Mouse (Mus musculus) MEL (cell line): ENCODE data around the gene Mettl27. TPM values are rescaled to one million over a fixed set of nuclear protein-coding genes. Genes with fewer than 3 reads are reported as not detected.

Experiments used
- DNase-seq: peaks from one replicate; pipeline ENCODE4 v3.0.0; 2011; ENCODE audit warnings: low read depth, low spot score
- H3K27ac ChIP-seq: 2 replicates; pipeline ENCODE4 v1.5.1; 2012; ENCODE audit warnings: low read depth, mild to moderate bottlenecking, control low read depth, low read length, moderate library complexity; ENCODE audit not compliant: control insufficient read depth
- H3K27me3 ChIP-seq, 2 experiments: fragments of 150-350 bp in 1 of 2; sonication (generic) in 1 of 2; 2 replicates each; pipeline ENCODE4 v1.6.1; 2012; ENCODE audit warnings: low read length in 2 of 2, mild to moderate bottlenecking in 2 of 2, improper control_type of control experiment in 1 of 2, moderate library complexity in 1 of 2; ENCODE audit not compliant: insufficient read depth in 2 of 2, control insufficient read depth in 1 of 2
- H3K36me3 ChIP-seq, 2 experiments: 2 replicates each; pipeline ENCODE4 v1.6.1; 2012 to 2014; ENCODE audit warnings: low read length in 2 of 2, improper control_type of control experiment in 1 of 2, inconsistent platforms in 1 of 2, mild to moderate bottlenecking in 1 of 2; ENCODE audit not compliant: insufficient read depth in 2 of 2, control insufficient read depth in 1 of 2
- H3K4me1 ChIP-seq, 2 experiments: fragments of 150-350 bp in 1 of 2; sonication (generic) in 1 of 2; 2 replicates each; pipeline ENCODE4 v1.6.1; 2012; ENCODE audit warnings: low read length in 2 of 2, improper control_type of control experiment in 1 of 2, mild to moderate bottlenecking in 1 of 2; ENCODE audit not compliant: insufficient read depth in 2 of 2, control insufficient read depth in 1 of 2
- H3K4me3 ChIP-seq, 2 experiments: fragments of 150-350 bp in 1 of 2; sonication (generic) in 1 of 2; 2 replicates each; pipeline ENCODE4 v1.5.1; 2012; ENCODE audit warnings: low read depth in 2 of 2, low read length in 2 of 2, mild to moderate bottlenecking in 2 of 2, moderate library complexity in 2 of 2, control low read depth in 1 of 2, improper control_type of control experiment in 1 of 2; ENCODE audit not compliant: control insufficient read depth in 1 of 2, insufficient read depth in 1 of 2
- H3K79me2 ChIP-seq: 2 replicates; pipeline ENCODE4 v1.6.1; 2012; ENCODE audit warnings: mild to moderate bottlenecking, low read length, moderate library complexity; ENCODE audit not compliant: control insufficient read depth, poor library complexity, insufficient read depth
- H3K9ac ChIP-seq: 2 replicates; pipeline ENCODE4 v1.6.1; 2012; ENCODE audit warnings: low read depth, mild to moderate bottlenecking, control low read depth, low read length, moderate library complexity; ENCODE audit not compliant: control insufficient read depth, poor library complexity, severe bottlenecking
- H3K9me3 ChIP-seq: fragments of 150-350 bp; sonication (generic); replicated peaks from 2 replicates; pipeline ENCODE4 v1.6.1; 2012; ENCODE audit warnings: mild to moderate bottlenecking, low read length, improper control_type of control experiment, moderate library complexity; ENCODE audit not compliant: insufficient read depth
- BHLHE40 ChIP-seq: IDR thresholded peaks from 2 replicates; pipeline ENCODE4 v1.6.1; 2012; ENCODE audit warnings: low read depth, mild to moderate bottlenecking, inconsistent platforms, low read length, improper control_type of control experiment, borderline replicate concordance
- CHD1 ChIP-seq: IDR thresholded peaks from 2 replicates; pipeline ENCODE4 v1.6.1; 2012; ENCODE audit warnings: low read depth, mild to moderate bottlenecking, inconsistent platforms, low read length, improper control_type of control experiment
- CTCF ChIP-seq, 3 experiments: IDR thresholded peaks in 2 of 3; conservative IDR thresholded peaks in 1 of 3; 2 replicates each; pipeline ENCODE4 v1.5.1; 2011 to 2012; ENCODE audit warnings: low read length in 3 of 3, low read depth in 2 of 3, mild to moderate bottlenecking in 2 of 3, improper control_type of control experiment in 1 of 3, inconsistent platforms in 1 of 3, mixed read lengths in 1 of 3, moderate library complexity in 1 of 3; ENCODE audit not compliant: control insufficient read depth in 1 of 3, insufficient read depth in 1 of 3, poor library complexity in 1 of 3, severe bottlenecking in 1 of 3
- ELF1 ChIP-seq: IDR thresholded peaks from 2 replicates; pipeline ENCODE4 v1.6.1; 2014; ENCODE audit warnings: low read depth, mild to moderate bottlenecking, inconsistent platforms, low read length, improper control_type of control experiment, moderate library complexity
- EP300 ChIP-seq, 2 experiments: IDR thresholded peaks; 2 replicates each; pipeline ENCODE4 v1.6.1; 2011; ENCODE audit warnings: improper control_type of control experiment in 2 of 2, low read length in 2 of 2, low read depth in 1 of 2, mild to moderate bottlenecking in 1 of 2
- ETS1 ChIP-seq: IDR thresholded peaks from 2 replicates; pipeline ENCODE4 v1.6.1; 2012; ENCODE audit warnings: low read depth, mild to moderate bottlenecking, inconsistent platforms, low read length, improper control_type of control experiment, moderate library complexity
- GABPA ChIP-seq: IDR thresholded peaks from 2 replicates; pipeline ENCODE4 v1.6.1; 2012; ENCODE audit warnings: low read depth, mild to moderate bottlenecking, inconsistent platforms, low read length, improper control_type of control experiment, moderate library complexity
- GATA1 ChIP-seq: IDR thresholded peaks from 2 replicates; pipeline ENCODE4 v1.6.1; 2011; ENCODE audit warnings: low read depth, low read length, improper control_type of control experiment
- HCFC1 ChIP-seq: IDR thresholded peaks from 2 replicates; pipeline ENCODE4 v1.6.1; 2012; ENCODE audit warnings: low read depth, mild to moderate bottlenecking, inconsistent platforms, low read length, improper control_type of control experiment, moderate library complexity
- JUND ChIP-seq: IDR thresholded peaks from 2 replicates; pipeline ENCODE4 v1.6.1; 2011; ENCODE audit warnings: low read depth, mild to moderate bottlenecking, improper control_type of control experiment, low read length
- KAT2A ChIP-seq: conservative IDR thresholded peaks from 2 replicates; pipeline ENCODE4 v1.6.1; 2012; ENCODE audit warnings: low read depth, low read length, improper control_type of control experiment, inconsistent platforms
- MAFK ChIP-seq: IDR thresholded peaks from 2 replicates; pipeline ENCODE4 v1.6.1; 2011; ENCODE audit warnings: low read depth, mild to moderate bottlenecking, low read length, improper control_type of control experiment, borderline replicate concordance
- MAX ChIP-seq: IDR thresholded peaks from 2 replicates; pipeline ENCODE4 v1.6.1; 2011; ENCODE audit warnings: low read length, improper control_type of control experiment
- MAZ ChIP-seq: IDR thresholded peaks from 2 replicates; pipeline ENCODE4 v1.6.1; 2012; ENCODE audit warnings: low read depth, mild to moderate bottlenecking, inconsistent platforms, low read length, improper control_type of control experiment
- MEF2A ChIP-seq: IDR thresholded peaks from 2 replicates; pipeline ENCODE4 v1.6.1; 2014; ENCODE audit warnings: low read depth, mild to moderate bottlenecking, inconsistent platforms, low read length, improper control_type of control experiment; ENCODE audit not compliant: poor library complexity, insufficient replicate concordance, severe bottlenecking; ENCODE audit errors: extremely low read depth
- MXI1 ChIP-seq: IDR thresholded peaks from 2 replicates; pipeline ENCODE4 v1.6.1; 2011; ENCODE audit warnings: mild to moderate bottlenecking, low read depth, low read length, improper control_type of control experiment
- MYB ChIP-seq: IDR thresholded peaks from 2 replicates; pipeline ENCODE4 v1.6.1; 2011; ENCODE audit warnings: mild to moderate bottlenecking, low read depth, low read length, improper control_type of control experiment
- NELFE ChIP-seq: IDR thresholded peaks from 2 replicates; pipeline ENCODE4 v1.6.1; 2011; ENCODE audit warnings: low read depth, low read length, improper control_type of control experiment
- NRF1 ChIP-seq: IDR thresholded peaks from 2 replicates; pipeline ENCODE4 v1.6.1; 2014; ENCODE audit warnings: low read depth, mild to moderate bottlenecking, inconsistent platforms, low read length, improper control_type of control experiment, moderate library complexity; ENCODE audit not compliant: poor library complexity, insufficient read depth, severe bottlenecking
- POLR2A ChIP-seq, 2 experiments: IDR thresholded peaks; 2 replicates each; pipeline ENCODE4 v1.6.1; 2011 to 2012; ENCODE audit warnings: low read length in 2 of 2, mild to moderate bottlenecking in 2 of 2, control low read depth in 1 of 2, improper control_type of control experiment in 1 of 2, low read depth in 1 of 2, moderate library complexity in 1 of 2; ENCODE audit not compliant: control insufficient read depth in 1 of 2, insufficient read depth in 1 of 2, poor library complexity in 1 of 2
- POLR2AphosphoS5 ChIP-seq: IDR thresholded peaks from 2 replicates; pipeline ENCODE4 v1.6.1; 2012; ENCODE audit warnings: low read depth, borderline replicate concordance, mild to moderate bottlenecking, inconsistent platforms, low read length, moderate library complexity, mixed read lengths
- RAD21 ChIP-seq: IDR thresholded peaks from 2 replicates; pipeline ENCODE4 v1.6.1; 2011; ENCODE audit warnings: mild to moderate bottlenecking, low read depth, low read length, improper control_type of control experiment
- RCOR1 ChIP-seq: IDR thresholded peaks from 2 replicates; pipeline ENCODE4 v1.6.1; 2012; ENCODE audit warnings: low read depth, mild to moderate bottlenecking, inconsistent platforms, low read length, improper control_type of control experiment
- SMC3 ChIP-seq: IDR thresholded peaks from 2 replicates; pipeline ENCODE4 v1.6.1; 2011; ENCODE audit warnings: low read depth, low read length, improper control_type of control experiment
- TCF12 ChIP-seq: IDR thresholded peaks from 2 replicates; pipeline ENCODE4 v1.6.1; 2014; ENCODE audit warnings: low read depth, mild to moderate bottlenecking, inconsistent platforms, low read length, improper control_type of control experiment, moderate library complexity
- USF2 ChIP-seq, 2 experiments: IDR thresholded peaks; 2 replicates each; pipeline ENCODE4 v1.6.1; 2011 to 2012; ENCODE audit warnings: improper control_type of control experiment in 2 of 2, low read length in 2 of 2, borderline replicate concordance in 1 of 2, inconsistent platforms in 1 of 2, low read depth in 1 of 2, mild to moderate bottlenecking in 1 of 2; ENCODE audit not compliant: insufficient read depth in 1 of 2
- ZC3H11A ChIP-seq: IDR thresholded peaks from 2 replicates; pipeline ENCODE4 v1.6.1; 2012; ENCODE audit warnings: low read depth, mild to moderate bottlenecking, inconsistent platforms, low read length, improper control_type of control experiment
- ZKSCAN1 ChIP-seq: IDR thresholded peaks from 2 replicates; pipeline ENCODE4 v1.6.1; 2012; ENCODE audit warnings: low read depth, mild to moderate bottlenecking, inconsistent platforms, low read length, improper control_type of control experiment, moderate library complexity
- ZNF384 ChIP-seq: IDR thresholded peaks from 2 replicates; pipeline ENCODE4 v1.6.1; 2012; ENCODE audit warnings: low read depth, mild to moderate bottlenecking, inconsistent platforms, low read length, improper control_type of control experiment
- polyA plus RNA-seq, 2 experiments: library from polyadenylated mRNA; stranded (reverse) in 1 of 2; unstranded in 1 of 2; fragments of >175 nt in 1 of 2; fragments of >200 nt in 1 of 2; gene quantifications; 2 replicates each; pipeline versions ENCODE4 v1.2.1 to v1.2.4; 2012; ENCODE audit warnings: low replicate concordance in 2 of 2, low read depth in 1 of 2; ENCODE audit not compliant: insufficient read length in 2 of 2, insufficient read depth in 1 of 2, missing spikeins in 1 of 2
- total RNA-seq: library from RNA; depleted of rRNA; stranded (reverse); fragments of 300-350 nt; gene quantifications from 2 replicates; pipeline ENCODE4 v1.2.3, GENCODE M21; 2012

Gene Mettl27
- total and polyA plus RNA-seq, 3 experiments: 0.96 to 3.1 TPM; not detected in 1

DNA sequence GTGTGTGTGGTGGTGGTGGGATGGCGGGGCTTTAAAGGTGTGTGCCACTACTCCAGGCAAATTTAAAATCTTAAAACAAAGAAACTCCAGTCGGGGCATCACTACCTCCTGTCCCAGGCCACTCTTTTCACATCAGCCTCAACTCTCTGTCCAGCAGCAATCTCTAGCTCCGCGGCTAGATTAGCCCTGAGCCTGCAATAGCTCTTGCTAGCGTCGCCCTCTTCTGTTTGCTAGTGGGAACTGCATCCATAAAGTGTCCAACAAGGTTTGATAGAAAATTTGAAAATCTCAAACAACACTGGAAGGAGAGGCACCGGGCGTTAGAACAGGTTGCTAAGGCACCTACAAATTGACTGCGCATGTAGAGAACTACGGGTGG is 33.3 kb downstream of the Mettl27 start (continued):
- TF ChIP-seq ETS1 (no peak), USF2 (IDR thresholded peaks at IDR 0.05; ENCODE audit: borderline replicate concordance in 1 of 2, insufficient read depth in 1 of 2, low read depth in 1 of 2, low read length in 2 of 2) (no peak), GATA1 (no peak), MAFK (no peak), CHD1 (no peak), GABPA (no peak), NRF1 (no peak), CTCF (IDR thresholded peaks at IDR 0.05 in 2 of 3, conservative IDR thresholded peaks at IDR 0.05 in 1 of 3; ENCODE audit: control insufficient read depth in 1 of 3, insufficient read depth in 1 of 3, low read depth in 2 of 3, low read length in 3 of 3, poor library complexity in 1 of 3, severe bottlenecking in 1 of 3) (peak; percentile 76 to 95 (median 82))

DNA sequence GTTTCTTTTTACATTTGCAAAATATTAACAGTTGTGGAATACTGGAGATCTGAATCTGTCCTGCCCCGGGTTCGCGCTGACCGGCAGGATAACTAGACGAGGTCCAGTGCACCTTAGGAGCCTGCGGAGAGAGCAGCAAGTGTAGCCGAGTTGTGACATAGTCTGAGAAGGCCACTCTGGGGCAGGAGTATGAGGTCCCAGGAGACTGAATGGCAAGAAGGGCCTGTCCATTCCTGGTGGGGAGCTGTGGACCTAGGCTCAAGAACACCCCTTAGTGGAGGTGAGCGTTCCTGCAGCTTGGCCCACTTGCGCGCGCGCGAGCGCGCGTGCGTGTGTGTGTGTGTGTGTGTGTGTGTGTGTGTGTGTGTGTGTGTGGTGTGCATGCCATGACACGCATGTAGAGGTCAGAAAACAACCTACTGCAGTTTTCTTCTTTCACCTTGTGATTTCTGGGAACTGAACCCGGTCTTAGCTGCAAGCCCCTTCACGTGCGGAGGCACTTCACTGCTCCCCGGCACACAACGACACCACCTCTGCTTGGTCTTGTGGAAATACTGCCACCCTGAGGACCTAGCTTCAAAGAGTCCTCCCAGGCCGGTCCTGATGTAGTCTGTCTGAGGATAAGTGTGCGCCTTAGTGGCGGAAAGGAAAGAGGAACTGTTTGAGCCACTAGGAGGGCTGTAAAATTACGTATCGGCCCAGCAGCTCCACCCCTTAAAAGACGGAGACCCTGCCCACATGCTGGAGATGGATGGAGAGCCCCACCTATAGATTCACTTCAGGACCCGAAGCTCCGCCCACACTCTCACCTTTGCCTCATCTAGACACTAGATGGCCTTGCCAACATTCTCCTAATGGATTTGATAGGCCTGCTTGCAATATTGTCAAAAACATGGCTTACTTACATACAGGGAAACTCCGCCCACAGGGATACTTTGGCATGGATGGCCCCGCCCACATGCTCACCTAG is 34.0 kb downstream of the Mettl27 start:
- TF ChIP-seq MAZ: no peak
- peak; percentile 53; the same call in 1 of the 2 replicates for TF ChIP-seq NRF1
- no peak for TF ChIP-seq RCOR1
- peak; percentile 19 for TF ChIP-seq MAX
- no peak for TF ChIP-seq JUND
- TF ChIP-seq ETS1: no peak
- no peak for TF ChIP-seq ZKSCAN1
- no peak for TF ChIP-seq NELFE
- TF ChIP-seq SMC3: peak; percentile 64
- TF ChIP-seq GABPA: no peak
- no peak for TF ChIP-seq MAFK
- TF ChIP-seq POLR2A (IDR thresholded peaks at IDR 0.05; ENCODE audit: control insufficient read depth in 1 of 2, insufficient read depth in 1 of 2, low read depth in 1 of 2, low read length in 2 of 2, poor library complexity in 1 of 2): peak in 1 of 2 experiments; percentile 47; a peak in 1 of 4 replicates
- TF ChIP-seq RAD21: peak; percentile 67
- TF ChIP-seq BHLHE40: peak; percentile 51; the same call in 1 of the 2 replicates
- no peak for TF ChIP-seq MEF2A
- TF ChIP-seq MXI1: no peak
- TF ChIP-seq KAT2A: no peak
- TF ChIP-seq ZC3H11A: peak; percentile 74
- no peak for TF ChIP-seq USF2 (IDR thresholded peaks at IDR 0.05; ENCODE audit: borderline replicate concordance in 1 of 2, insufficient read depth in 1 of 2, low read depth in 1 of 2, low read length in 2 of 2)
- 0 out of 2 replicates have a peak, but pooled peaks have one; percentile 2 for TF ChIP-seq HCFC1
- no peak for TF ChIP-seq ELF1
- no peak for TF ChIP-seq ZNF384
- TF ChIP-seq TCF12: no peak
- TF ChIP-seq CTCF (IDR thresholded peaks at IDR 0.05 in 2 of 3, conservative IDR thresholded peaks at IDR 0.05 in 1 of 3; ENCODE audit: control insufficient read depth in 1 of 3, insufficient read depth in 1 of 3, low read depth in 2 of 3, low read length in 3 of 3, poor library complexity in 1 of 3, severe bottlenecking in 1 of 3): peak; percentile 9 to 73 (median 55)
- TF ChIP-seq POLR2AphosphoS5: no peak
- no peak for TF ChIP-seq GATA1
- no peak for TF ChIP-seq EP300 (IDR thresholded peaks at IDR 0.05; ENCODE audit: low read depth in 1 of 2, low read length in 2 of 2)
- no peak for TF ChIP-seq CHD1
- TF ChIP-seq MYB: no peak
- H3K36me3 ChIP-seq: peaks cover 0 to 3% of the 10 kb centered on the region in 2 experiments; a peak in 2 of 4 replicates
- peak; percentile 93 for DNase-seq
- no peaks in the 10 kb centered on the region; a peak in 1 of 4 replicates for H3K27me3 ChIP-seq
- H3K79me2 ChIP-seq: no peaks in the 10 kb centered on the region
- peaks cover 0 to 3% of the 10 kb centered on the region in 2 experiments; a peak in 2 of 4 replicates for H3K4me1 ChIP-seq
- H3K9me3 ChIP-seq: no peaks in the 10 kb centered on the region
- no peak overlapping the region for H3K27ac ChIP-seq
- H3K4me3 ChIP-seq: peak overlapping the region; percentile 34 to 47
- H3K9ac ChIP-seq: peak overlapping the region; percentile 45
